Mouse (Mus musculus) frontal cortex, postnatal 36 days (tissue): ENCODE measurements around the gene Rad54l.

ENCODE experiments used
- DNase-seq, 2 experiments: peaks; one replicate each; pipeline ENCODE4 v3.0.0; 2022; ENCODE audit warnings: low spot score in 2 of 2

Rad54l gene

GRCm38 (mm10) chr4:116140801-116141574, 17.5 kb upstream of the Rad54l start:
- DNase-seq = peak in 1 of 2 experiments; percentile 51

GRCm38 (mm10) chr4:116137421-116137996, 14.0 kb upstream of the Rad54l start:
- DNase-seq = no peak

GRCm38 (mm10) chr4:116134990-116135389, 11.5 kb upstream of the Rad54l start:
- no peak for DNase-seq

GRCm38 (mm10) chr4:116133126-116133525, 9.6 kb upstream of the Rad54l start:
- DNase-seq = no peak

GRCm38 (mm10) chr4:116127956-116128355, 4.5 kb upstream of the Rad54l start:
- DNase-seq = no peak

GRCm38 (mm10) chr4:116125803-116126386, 2.4 kb upstream of the Rad54l start:
- DNase-seq = no peak

- no peak for DNase-seq
Observed at GRCm38 (mm10) chr4:116122762-116123161, 728 bp downstream of the Rad54l start.

GRCm38 (mm10) chr4:116111486-116111885, 12.0 kb downstream of the Rad54l start:
- DNase-seq = no peak

- DNase-seq = no peak
Observed at GRCm38 (mm10) chr4:116110695-116111094, 12.8 kb downstream of the Rad54l start.

- DNase-seq = peak in 1 of 2 experiments; percentile 41
Observed at GRCm38 (mm10) chr4:116105278-116105677, 18.2 kb downstream of the Rad54l start.

GRCm38 (mm10) chr4:116100959-116101358, 22.5 kb downstream of the Rad54l start:
- DNase-seq = no peak

GRCm38 (mm10) chr4:116097211-116097610, 26.3 kb downstream of the Rad54l start:
- DNase-seq = no peak

GRCm38 (mm10) chr4:116096291-116096690, 27.2 kb downstream of the Rad54l start:
- no peak for DNase-seq

- DNase-seq = peak in 1 of 2 experiments; percentile 23
Observed at GRCm38 (mm10) chr4:116088510-116089249, 34.8 kb downstream of the Rad54l start.

- DNase-seq = no peak
Observed at GRCm38 (mm10) chr4:116077240-116078095, 46.0 kb downstream of the Rad54l start.

- DNase-seq = peak in 1 of 2 experiments; percentile 40
Observed at GRCm38 (mm10) chr4:116076369-116077231, 46.9 kb downstream of the Rad54l start.

- DNase-seq = peak; percentile 59 to 60
Observed at GRCm38 (mm10) chr4:116075631-116076368, 47.7 kb downstream of the Rad54l start.

- peak; percentile 93 to 97 for DNase-seq
Observed at GRCm38 (mm10) chr4:116074861-116075620, 48.4 kb downstream of the Rad54l start, which contains the start of the genes Uqcrh and Lrrc41. Uqcrh (minus strand) TSS chr4:116075071. Lrrc41 (plus strand) TSS chr4:116075269.
